Mouse (Mus musculus) liver, adult 2 months (tissue): ENCODE results near the gene Dct.

Experiments used
- CTCF ChIP-seq: fragments of 200-500 bp; IDR thresholded peaks from 2 replicates; pipeline ENCODE4 v1.5.1; 2011; ENCODE audit warnings: low read depth, low read length, control low read depth
- POLR2A ChIP-seq: fragments of 200-500 bp; IDR thresholded peaks from 2 replicates; pipeline ENCODE4 v1.6.1; 2011; ENCODE audit warnings: low read length, control low read depth; ENCODE audit not compliant: insufficient read depth; ENCODE audit errors: extremely low read depth

GRCm38 (mm10) chr14:118039074-118039473 lies 13.0 kb downstream of the Dct start:
- TF ChIP-seq POLR2A (no peak), CTCF (peak; percentile 24; the same call in 1 of the 2 replicates)
